Mouse (Mus musculus): ENCODE results near the gene Tmem238. TPM values are rescaled to one million over a fixed set of nuclear protein-coding genes. Genes with fewer than 3 reads are reported as not detected.

The Tmem238 gene
- polyA plus RNA-seq, 1 experiment from 2014 or later: 3.0 TPM

Other genes with a start within 250 kb of the Tmem238 start
- gene Syt5, start 242.1 kb downstream of the Tmem238 start, polyA plus RNA-seq (2014; fragmentation: Nextera tagmentation; extraction: Ambion mirVana): 0.55 and 0.78 TPM in 2 replicates
- not detected in 2 replicates for gene Ptprh, start 185.6 kb downstream of the Tmem238 start, polyA plus RNA-seq (2014; fragmentation: Nextera tagmentation; extraction: Ambion mirVana)
- 1.2 and 1.6 TPM in 2 replicates for gene Tmem86b, start 158.2 kb downstream of the Tmem238 start, polyA plus RNA-seq (2014; fragmentation: Nextera tagmentation; extraction: Ambion mirVana)
- gene Ppp6r1, start 130.6 kb downstream of the Tmem238 start, polyA plus RNA-seq (2014; fragmentation: Nextera tagmentation; extraction: Ambion mirVana): 7.1 and 8.1 TPM in 2 replicates
- 65.4 TPM in 2 replicates for gene Hspbp1, start 104.6 kb downstream of the Tmem238 start, polyA plus RNA-seq (2014; fragmentation: Nextera tagmentation; extraction: Ambion mirVana)
- gene Brsk1, start 99.1 kb downstream of the Tmem238 start, polyA plus RNA-seq (2014; fragmentation: Nextera tagmentation; extraction: Ambion mirVana): 1.3 and 1.4 TPM in 2 replicates
- 0.08 TPM in 1 of 2 replicates, not detected in the other for gene Tmem150b, start 64.4 kb downstream of the Tmem238 start, polyA plus RNA-seq (2014; fragmentation: Nextera tagmentation; extraction: Ambion mirVana)
- gene Kmt5c, start 49.5 kb downstream of the Tmem238 start, polyA plus RNA-seq (2014; fragmentation: Nextera tagmentation; extraction: Ambion mirVana): 47.5 and 47.6 TPM in 2 replicates
- gene Cox6b2, start 36.6 kb downstream of the Tmem238 start, polyA plus RNA-seq (2014; fragmentation: Nextera tagmentation; extraction: Ambion mirVana): 30.4 and 30.6 TPM in 2 replicates
- not detected in 2 replicates for gene Fam71e2, start 18.4 kb downstream of the Tmem238 start, polyA plus RNA-seq (2014; fragmentation: Nextera tagmentation; extraction: Ambion mirVana)
- not detected in 2 replicates for gene Il11, start 6.8 kb downstream of the Tmem238 start, polyA plus RNA-seq (2014; fragmentation: Nextera tagmentation; extraction: Ambion mirVana)
- not detected in 2 replicates for gene Tmem190, start 6.7 kb downstream of the Tmem238 start, polyA plus RNA-seq (2014; fragmentation: Nextera tagmentation; extraction: Ambion mirVana)
- 179 and 188 TPM in 2 replicates for gene Rpl28, start 3.2 kb upstream of the Tmem238 start, polyA plus RNA-seq (2014; fragmentation: Nextera tagmentation; extraction: Ambion mirVana)
- gene Ube2s, start 22.9 kb upstream of the Tmem238 start, polyA plus RNA-seq (2014; fragmentation: Nextera tagmentation; extraction: Ambion mirVana): 237 and 408 TPM in 2 replicates
- gene Shisa7, start 55.0 kb upstream of the Tmem238 start, polyA plus RNA-seq (2014; fragmentation: Nextera tagmentation; extraction: Ambion mirVana): 0.05 TPM in 1 of 2 replicates, not detected in the other
- 4.2 and 4.3 TPM in 2 replicates for gene Isoc2b, start 80.6 kb upstream of the Tmem238 start, polyA plus RNA-seq (2014; fragmentation: Nextera tagmentation; extraction: Ambion mirVana)
- 1.1 and 1.5 TPM in 2 replicates for gene Isoc2a, start 87.5 kb upstream of the Tmem238 start, polyA plus RNA-seq (2014; fragmentation: Nextera tagmentation; extraction: Ambion mirVana)
- gene Gm36210, start 116.9 kb upstream of the Tmem238 start, polyA plus RNA-seq (2014; fragmentation: Nextera tagmentation; extraction: Ambion mirVana): 0.20 TPM in 1 of 2 replicates, not detected in the other
- 2.1 and 3.1 TPM in 2 replicates for gene Zfp628, start 125.6 kb upstream of the Tmem238 start, polyA plus RNA-seq (2014; fragmentation: Nextera tagmentation; extraction: Ambion mirVana)
- gene Nat14, start 132.4 kb upstream of the Tmem238 start, polyA plus RNA-seq (2014; fragmentation: Nextera tagmentation; extraction: Ambion mirVana): 4.4 and 5.1 TPM in 2 replicates
- gene Ssc5d, start 136.1 kb upstream of the Tmem238 start, polyA plus RNA-seq (2014; fragmentation: Nextera tagmentation; extraction: Ambion mirVana): 1.4 and 1.9 TPM in 2 replicates
- 6.8 and 8.1 TPM in 2 replicates for gene Sbk2, start 174.8 kb upstream of the Tmem238 start, polyA plus RNA-seq (2014; fragmentation: Nextera tagmentation; extraction: Ambion mirVana)
- 0.42 and 0.80 TPM in 2 replicates for gene Sbk3, start 181.5 kb upstream of the Tmem238 start, polyA plus RNA-seq (2014; fragmentation: Nextera tagmentation; extraction: Ambion mirVana)
- 29.8 and 33.5 TPM in 2 replicates for gene Zfp579, start 206.5 kb upstream of the Tmem238 start, polyA plus RNA-seq (2014; fragmentation: Nextera tagmentation; extraction: Ambion mirVana)
- 12.6 and 13.6 TPM in 2 replicates for gene Zfp524, start 224.8 kb upstream of the Tmem238 start, polyA plus RNA-seq (2014; fragmentation: Nextera tagmentation; extraction: Ambion mirVana)
- 23.4 and 23.8 TPM in 2 replicates for gene Fiz1, start 225.0 kb upstream of the Tmem238 start, polyA plus RNA-seq (2014; fragmentation: Nextera tagmentation; extraction: Ambion mirVana)
- gene Gm44973, start 225.8 kb upstream of the Tmem238 start, polyA plus RNA-seq (2014; fragmentation: Nextera tagmentation; extraction: Ambion mirVana): 0.34 TPM in 1 of 2 replicates, not detected in the other
- 4.4 and 4.9 TPM in 2 replicates for gene Zfp865, start 230.7 kb upstream of the Tmem238 start, polyA plus RNA-seq (2014; fragmentation: Nextera tagmentation; extraction: Ambion mirVana)
- gene Ccdc106, start 230.9 kb upstream of the Tmem238 start, polyA plus RNA-seq (2014; fragmentation: Nextera tagmentation; extraction: Ambion mirVana): 0.73 and 1.9 TPM in 2 replicates
- not detected in 2 replicates for gene 4632433K11Rik, start 244.5 kb upstream of the Tmem238 start, polyA plus RNA-seq (2014; fragmentation: Nextera tagmentation; extraction: Ambion mirVana)
- 5.6 TPM in 2 replicates for gene Zfp784, start 248.8 kb upstream of the Tmem238 start, polyA plus RNA-seq (2014; fragmentation: Nextera tagmentation; extraction: Ambion mirVana)